Mouse (Mus musculus): Measurements from ENCODE around the gene Nupr1.
A peak's percentile ranks its signal among the peaks of the same experiment; 100 is the strongest.

The Nupr1 gene

GRCm38 (mm10) chr7:126601896-126602295 is 28.8 kb downstream of the Nupr1 start:
- H3K27me3 ChIP-seq (ENCODE audit: insufficient read depth, low read length), result no peaks in the 10 kb centered on the region
- no peaks in the 10 kb centered on the region for H3K36me3 ChIP-seq (ENCODE audit: insufficient read depth, low read length)
- TF ChIP-seq CTCF (conservative IDR thresholded peaks at IDR 0.05; ENCODE audit: low read length) (no peak), NANOG (IDR thresholded peaks at IDR 0.05; ENCODE audit: borderline replicate concordance, low read length) (no peak), POU5F1 (IDR thresholded peaks at IDR 0.05; ENCODE audit: borderline replicate concordance, low read length) (no peak)
- no peak overlapping the region for H3K4me3 ChIP-seq (replicated peaks; ENCODE audit: low read length)
- H3K4me1 ChIP-seq (replicated peaks; ENCODE audit: low read depth, low read length), result peaks cover 20% of the 10 kb centered on the region
- no peaks in the 10 kb centered on the region for H3K9me3 ChIP-seq (ENCODE audit: low read length)

DNA sequence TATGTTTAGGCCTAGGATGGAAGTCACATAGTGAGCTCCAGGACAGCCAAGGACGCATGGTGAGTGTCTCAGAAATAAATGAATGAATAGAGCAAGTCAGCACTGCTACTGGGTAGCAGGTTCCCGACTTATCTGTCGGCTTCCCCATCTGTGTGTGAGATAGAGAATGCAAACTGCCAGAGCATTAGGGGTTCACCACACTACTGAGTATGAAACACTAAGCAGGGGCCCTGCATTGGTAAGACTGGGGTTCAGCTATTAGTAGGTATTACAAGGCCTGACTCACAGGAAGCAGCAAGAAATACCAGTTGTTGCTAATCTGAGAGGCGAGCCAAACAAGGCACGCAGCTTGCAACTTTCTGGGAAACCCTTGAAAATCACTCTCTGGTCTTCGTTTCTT is 31.7 kb downstream of the Nupr1 start:
- Histone ChIP-seq H3K4me3 (replicated peaks; ENCODE audit: low read length) (no peak overlapping the region), H3K9me3 (ENCODE audit: low read length) (no peaks in the 10 kb centered on the region), H3K27me3 (ENCODE audit: insufficient read depth, low read length) (peaks cover 29% of the 10 kb centered on the region), H3K36me3 (ENCODE audit: insufficient read depth, low read length) (no peaks in the 10 kb centered on the region), H3K4me1 (replicated peaks; ENCODE audit: low read depth, low read length) (peaks cover 17% of the 10 kb centered on the region)
- no peak for TF ChIP-seq NANOG (IDR thresholded peaks at IDR 0.05; ENCODE audit: borderline replicate concordance, low read length)
- TF ChIP-seq POU5F1 (IDR thresholded peaks at IDR 0.05; ENCODE audit: borderline replicate concordance, low read length), result no peak
- TF ChIP-seq CTCF (conservative IDR thresholded peaks at IDR 0.05; ENCODE audit: low read length), result no peak

DNA sequence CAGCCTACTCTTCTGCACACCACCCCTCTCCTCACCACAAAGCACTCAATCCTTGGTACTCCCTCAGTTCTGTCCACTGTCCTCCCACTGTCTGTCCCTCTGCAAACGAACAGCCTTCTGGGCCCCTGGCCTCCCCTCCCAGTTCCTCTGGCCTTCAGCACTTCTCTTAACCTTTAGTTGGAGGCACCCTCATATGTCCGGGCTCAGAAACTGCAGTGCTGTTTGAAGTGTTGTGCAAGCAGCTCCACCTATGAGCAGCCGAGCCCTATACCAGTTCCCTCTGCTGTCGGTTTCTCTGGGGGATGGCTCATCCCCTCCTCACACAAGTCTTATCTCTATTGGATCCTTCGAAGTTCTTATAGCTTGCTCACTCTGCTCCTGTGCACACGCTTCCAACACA is 34.2 kb downstream of the Nupr1 start:
- no peak for TF ChIP-seq NANOG (IDR thresholded peaks at IDR 0.05; ENCODE audit: borderline replicate concordance, low read length)
- no peak for TF ChIP-seq CTCF (conservative IDR thresholded peaks at IDR 0.05; ENCODE audit: low read length)
- H3K27me3 ChIP-seq (ENCODE audit: insufficient read depth, low read length), result peaks cover 51% of the 10 kb centered on the region
- no peaks in the 10 kb centered on the region for H3K9me3 ChIP-seq (ENCODE audit: low read length)
- no peaks in the 10 kb centered on the region for H3K36me3 ChIP-seq (ENCODE audit: insufficient read depth, low read length)
- no peak overlapping the region for H3K4me3 ChIP-seq (replicated peaks; ENCODE audit: low read length)
- peaks cover 11% of the 10 kb centered on the region for H3K4me1 ChIP-seq (replicated peaks; ENCODE audit: low read depth, low read length)

GRCm38 (mm10) chr7:126595890-126596289 is 34.8 kb downstream of the Nupr1 start:
- no peak overlapping the region for H3K4me3 ChIP-seq (replicated peaks; ENCODE audit: low read length)
- peaks cover 53% of the 10 kb centered on the region for H3K27me3 ChIP-seq (ENCODE audit: insufficient read depth, low read length)
- peaks cover 6% of the 10 kb centered on the region for H3K4me1 ChIP-seq (replicated peaks; ENCODE audit: low read depth, low read length)
- H3K9me3 ChIP-seq (ENCODE audit: low read length), result no peaks in the 10 kb centered on the region
- no peaks in the 10 kb centered on the region for H3K36me3 ChIP-seq (ENCODE audit: insufficient read depth, low read length)
- TF ChIP-seq NANOG (IDR thresholded peaks at IDR 0.05; ENCODE audit: borderline replicate concordance, low read length) (no peak), POU5F1 (IDR thresholded peaks at IDR 0.05; ENCODE audit: borderline replicate concordance, low read length) (no peak), CTCF (conservative IDR thresholded peaks at IDR 0.05; ENCODE audit: low read length) (no peak)

DNA sequence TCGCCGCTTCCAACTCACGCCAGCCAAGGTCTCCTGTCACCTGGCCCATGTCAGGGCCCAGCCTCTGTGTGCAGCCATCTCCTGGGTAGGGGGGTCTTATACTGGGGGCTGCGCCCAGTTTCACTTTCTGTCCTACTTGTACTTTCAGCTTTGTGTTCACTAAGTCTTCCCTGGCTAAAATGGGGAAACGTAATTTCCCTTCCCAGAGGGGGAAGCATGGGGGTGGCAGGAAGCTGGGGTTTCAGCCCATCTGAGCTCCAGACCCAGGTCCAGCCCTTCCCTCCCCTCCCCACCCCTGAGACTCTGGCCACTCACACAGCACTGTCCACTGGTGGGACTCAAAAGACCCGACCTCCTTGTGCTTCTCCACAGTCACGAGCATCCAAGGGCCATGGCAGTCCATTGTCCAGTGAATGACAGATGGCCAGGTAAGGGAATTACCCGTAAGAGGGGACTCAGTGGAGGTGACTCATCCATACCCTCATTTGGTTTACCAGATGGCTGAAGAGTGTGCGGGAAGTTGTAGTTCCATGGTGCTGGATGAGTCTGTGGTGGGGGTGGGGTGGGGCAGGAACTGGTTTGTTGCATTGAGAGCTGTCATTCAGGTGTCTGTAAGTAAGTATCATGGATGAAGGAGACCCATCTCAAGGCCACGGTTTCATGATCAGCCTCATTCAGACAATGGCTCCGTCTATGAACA is 35.6 kb downstream of the Nupr1 start, which contains the start of gene Il27:
TSS of gene Il27 (minus strand) at position 80 of the 700 bp plus-strand sequence.
- Histone ChIP-seq H3K4me3 (replicated peaks; ENCODE audit: low read length) (no peak within 1 kb of the TSS), H3K4me1 (replicated peaks; ENCODE audit: low read depth, low read length) (peaks cover 4% of the 10 kb centered on the region; the same call in 1 of the 2 replicates), H3K27me3 (ENCODE audit: insufficient read depth, low read length) (peaks cover 53% of the 10 kb centered on the region), H3K9me3 (ENCODE audit: low read length) (no peaks in the 10 kb centered on the region), H3K36me3 (ENCODE audit: insufficient read depth, low read length) (no peaks in the 10 kb centered on the region)
- no peak for TF ChIP-seq CTCF (conservative IDR thresholded peaks at IDR 0.05; ENCODE audit: low read length)
- TF ChIP-seq NANOG (IDR thresholded peaks at IDR 0.05; ENCODE audit: borderline replicate concordance, low read length), result no peak
- no peak for TF ChIP-seq POU5F1 (IDR thresholded peaks at IDR 0.05; ENCODE audit: borderline replicate concordance, low read length)

DNA sequence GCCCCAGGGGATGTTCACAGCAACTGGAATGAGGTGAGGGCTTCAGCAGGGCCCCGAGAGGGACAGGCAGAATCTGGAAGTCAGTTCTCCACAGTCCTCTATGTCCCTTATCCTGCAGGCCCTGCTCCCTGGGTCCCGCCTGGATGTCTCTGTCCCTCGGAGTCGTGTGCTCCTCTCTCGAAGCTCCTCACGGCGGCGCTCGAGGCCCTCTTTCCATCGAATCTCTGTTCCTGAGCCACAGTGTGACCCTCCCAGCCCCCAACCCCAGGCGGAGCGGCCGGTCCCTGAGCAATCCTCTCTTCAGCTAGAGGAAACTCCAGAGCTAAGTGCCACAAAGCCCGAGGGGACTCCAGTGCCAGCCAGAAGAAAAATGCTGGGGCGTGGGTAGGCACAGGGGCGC is 42.9 kb downstream of the Nupr1 start:
- TF ChIP-seq NANOG (IDR thresholded peaks at IDR 0.05; ENCODE audit: borderline replicate concordance, low read length) (no peak), CTCF (conservative IDR thresholded peaks at IDR 0.05; ENCODE audit: low read length) (peak; percentile 43), POU5F1 (IDR thresholded peaks at IDR 0.05; ENCODE audit: borderline replicate concordance, low read length) (no peak)
- peaks cover 50% of the 10 kb centered on the region for H3K4me1 ChIP-seq (replicated peaks; ENCODE audit: low read depth, low read length)
- no peaks in the 10 kb centered on the region for H3K9me3 ChIP-seq (ENCODE audit: low read length)
- H3K4me3 ChIP-seq (replicated peaks; ENCODE audit: low read length), result peak overlapping the region; percentile 51
- H3K36me3 ChIP-seq (ENCODE audit: insufficient read depth, low read length), result no peaks in the 10 kb centered on the region
- peaks cover 51% of the 10 kb centered on the region for H3K27me3 ChIP-seq (ENCODE audit: insufficient read depth, low read length)

GRCm38 (mm10) chr7:126586839-126587238 is 43.8 kb downstream of the Nupr1 start:
- H3K9me3 ChIP-seq (ENCODE audit: low read length), result no peaks in the 10 kb centered on the region
- TF ChIP-seq NANOG (IDR thresholded peaks at IDR 0.05; ENCODE audit: borderline replicate concordance, low read length) (no peak), CTCF (conservative IDR thresholded peaks at IDR 0.05; ENCODE audit: low read length) (no peak), POU5F1 (IDR thresholded peaks at IDR 0.05; ENCODE audit: borderline replicate concordance, low read length) (no peak)
- no peak overlapping the region; the same call in 1 of the 2 replicates for H3K4me3 ChIP-seq (replicated peaks; ENCODE audit: low read length)

GRCm38 (mm10) chr7:126585717-126586116 is 44.9 kb downstream of the Nupr1 start, which contains the start of gene Cln3:
TSS of gene Cln3 (minus strand) at chr7:126585817.
- Histone ChIP-seq H3K9me3 (ENCODE audit: low read length) (no peaks in the 10 kb centered on the region), H3K36me3 (ENCODE audit: insufficient read depth, low read length) (peaks cover 10% of the 10 kb centered on the region), H3K4me3 (replicated peaks; ENCODE audit: low read length) (peak within 1 kb of the TSS; percentile 78), H3K27me3 (ENCODE audit: insufficient read depth, low read length) (peaks cover 37% of the 10 kb centered on the region), H3K4me1 (replicated peaks; ENCODE audit: low read depth, low read length) (peaks cover 55% of the 10 kb centered on the region)
- TF ChIP-seq CTCF (conservative IDR thresholded peaks at IDR 0.05; ENCODE audit: low read length) (no peak), POU5F1 (IDR thresholded peaks at IDR 0.05; ENCODE audit: borderline replicate concordance, low read length) (no peak), NANOG (IDR thresholded peaks at IDR 0.05; ENCODE audit: borderline replicate concordance, low read length) (no peak)

More at GRCm38 (mm10) chr7:126586839-126587238, 43.8 kb downstream of the Nupr1 start:
- Histone ChIP-seq H3K36me3 (ENCODE audit: insufficient read depth, low read length) (no peaks in the 10 kb centered on the region), H3K4me1 (replicated peaks; ENCODE audit: low read depth, low read length) (peaks cover 56% of the 10 kb centered on the region), H3K27me3 (ENCODE audit: insufficient read depth, low read length) (peaks cover 43% of the 10 kb centered on the region)
